Mouse (Mus musculus): ENCODE measurements around the gene Cckar.

Cckar gene

GRCm38 (mm10) chr5:53707235-53708177 lies at the start of gene Cckar:
Gene Cckar, minus strand, starts transcription at chr5:53707705.
- no peak for DNase-seq (ENCODE audit: low read depth in 2 of 2, low spot score in 2 of 2)

- no peak for DNase-seq (ENCODE audit: low read depth in 2 of 2, low spot score in 2 of 2)
Observed at GRCm38 (mm10) chr5:53744061-53744460, 36.6 kb upstream of the Cckar start.

DNA sequence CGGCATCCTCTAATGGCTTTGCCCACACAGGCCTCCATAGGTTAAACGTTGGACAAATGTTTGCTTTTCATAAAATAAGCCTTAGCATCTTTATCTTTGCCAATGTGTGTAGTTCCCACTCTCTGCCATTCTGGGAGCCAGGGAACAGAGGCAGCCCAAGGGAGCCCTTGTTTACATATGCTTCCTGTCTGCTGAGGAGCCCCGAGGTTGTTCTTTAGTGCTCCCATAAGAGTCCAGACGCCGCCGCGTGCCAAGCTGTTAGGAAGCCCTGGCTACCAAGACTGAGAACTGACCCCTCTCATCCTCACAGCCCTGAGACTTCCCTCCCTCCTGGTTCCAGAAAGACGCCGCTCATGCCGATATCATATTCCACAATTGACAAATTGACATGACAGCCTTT lies 25.4 kb upstream of the Cckar start:
- no peak for DNase-seq (ENCODE audit: low read depth in 2 of 2, low spot score in 2 of 2)

DNA sequence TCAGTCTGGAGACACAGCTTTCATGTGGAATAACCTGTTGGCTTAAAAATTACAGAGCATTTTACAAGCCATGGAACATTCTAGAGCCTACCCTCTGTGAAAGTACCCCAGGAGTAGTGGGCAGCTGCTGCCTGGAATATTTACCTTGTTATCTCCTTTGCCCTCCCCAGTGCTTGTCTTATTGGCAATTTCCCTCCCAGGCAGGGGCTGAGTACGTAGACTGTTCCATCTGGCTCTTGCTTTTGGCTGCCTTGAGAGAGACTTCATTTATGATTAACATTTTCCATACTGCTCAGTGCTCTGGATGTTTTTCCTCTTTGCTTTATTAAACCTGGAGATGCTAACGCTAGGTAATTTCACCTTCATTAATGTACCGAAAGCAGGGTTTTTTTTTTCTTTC lies 20.1 kb upstream of the Cckar start:
- no peak for DNase-seq (ENCODE audit: low read depth in 2 of 2, low spot score in 2 of 2)

- no peak for DNase-seq (ENCODE audit: low read depth in 2 of 2, low spot score in 2 of 2)
Observed at GRCm38 (mm10) chr5:53726011-53726410, 18.5 kb upstream of the Cckar start.

GRCm38 (mm10) chr5:53716462-53716861 lies 9.0 kb upstream of the Cckar start:
- no peak for DNase-seq (ENCODE audit: low read depth in 2 of 2, low spot score in 2 of 2)

DNA sequence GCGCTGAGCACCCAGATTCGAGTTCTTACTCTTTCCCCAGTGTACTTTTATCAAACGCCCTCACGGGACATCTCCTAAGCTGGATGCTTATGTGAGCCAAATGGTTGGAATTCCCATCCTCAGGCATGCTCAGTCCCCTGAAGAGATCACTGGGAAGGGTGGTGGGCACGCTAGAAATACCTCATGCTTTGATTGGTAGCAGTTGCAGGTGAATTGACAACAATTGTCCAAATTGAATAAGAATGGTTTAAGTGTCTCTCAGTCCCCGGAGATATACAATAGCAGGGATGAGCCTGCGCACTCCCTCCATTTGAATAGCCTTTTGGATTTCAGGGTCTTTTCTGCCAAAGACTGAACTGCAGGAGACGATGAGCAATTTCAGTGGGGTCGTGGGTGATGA lies 3.8 kb upstream of the Cckar start:
- DNase-seq (ENCODE audit: low read depth in 2 of 2, low spot score in 2 of 2), result no peak

DNA sequence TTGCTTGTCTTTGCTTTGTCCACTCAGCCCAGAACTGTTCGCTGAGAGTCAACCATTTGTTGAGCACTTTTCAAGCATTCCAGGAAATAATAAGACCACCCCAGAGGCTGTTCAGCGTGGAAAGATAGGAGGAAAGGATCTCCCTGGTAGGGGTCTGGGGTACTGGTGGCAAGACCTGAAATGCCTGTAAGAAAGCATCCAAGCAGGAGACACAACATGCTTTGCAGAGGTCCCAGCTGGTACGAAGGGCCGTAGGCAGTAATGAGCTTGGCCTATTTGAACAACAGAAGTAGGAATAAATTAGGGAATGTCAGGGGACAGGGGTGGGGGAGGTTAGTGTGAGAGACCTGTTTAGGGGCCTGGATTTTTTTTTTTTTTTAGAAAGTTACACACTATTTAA lies 686 bp upstream of the Cckar start:
- DNase-seq (ENCODE audit: low read depth in 2 of 2, low spot score in 2 of 2), result no peak

DNA sequence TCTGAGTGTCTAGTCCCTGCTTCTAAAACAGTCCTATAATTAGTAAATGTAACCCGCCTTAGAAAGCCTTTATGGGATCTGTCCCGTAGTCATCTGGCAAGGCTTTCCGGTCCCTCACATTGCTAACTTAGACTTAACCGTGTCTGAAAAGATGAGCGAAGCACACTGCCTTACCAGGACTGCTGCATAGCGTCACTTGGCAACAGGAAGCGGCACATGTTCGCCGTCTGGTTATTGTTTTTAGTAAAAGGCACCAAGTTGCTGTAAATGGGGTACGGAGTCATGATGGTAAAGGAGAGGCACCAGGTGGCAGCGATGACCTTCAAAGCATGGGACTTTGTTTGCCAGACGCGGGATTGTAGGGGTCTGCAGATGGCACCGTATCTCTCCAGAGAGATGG lies 4.8 kb downstream of the Cckar start:
- no peak for DNase-seq (ENCODE audit: low read depth in 2 of 2, low spot score in 2 of 2)

- DNase-seq (ENCODE audit: low read depth in 2 of 2, low spot score in 2 of 2), result no peak
Observed at GRCm38 (mm10) chr5:53697794-53698193, 9.7 kb downstream of the Cckar start.

- DNase-seq (ENCODE audit: low read depth in 2 of 2, low spot score in 2 of 2), result no peak
Observed at GRCm38 (mm10) chr5:53696701-53697100, 10.8 kb downstream of the Cckar start.

GRCm38 (mm10) chr5:53692662-53693061 lies 14.8 kb downstream of the Cckar start:
- no peak for DNase-seq (ENCODE audit: low read depth in 2 of 2, low spot score in 2 of 2)

- no peak for DNase-seq (ENCODE audit: low read depth in 2 of 2, low spot score in 2 of 2)
Observed at GRCm38 (mm10) chr5:53692100-53692499, 15.4 kb downstream of the Cckar start.

DNA sequence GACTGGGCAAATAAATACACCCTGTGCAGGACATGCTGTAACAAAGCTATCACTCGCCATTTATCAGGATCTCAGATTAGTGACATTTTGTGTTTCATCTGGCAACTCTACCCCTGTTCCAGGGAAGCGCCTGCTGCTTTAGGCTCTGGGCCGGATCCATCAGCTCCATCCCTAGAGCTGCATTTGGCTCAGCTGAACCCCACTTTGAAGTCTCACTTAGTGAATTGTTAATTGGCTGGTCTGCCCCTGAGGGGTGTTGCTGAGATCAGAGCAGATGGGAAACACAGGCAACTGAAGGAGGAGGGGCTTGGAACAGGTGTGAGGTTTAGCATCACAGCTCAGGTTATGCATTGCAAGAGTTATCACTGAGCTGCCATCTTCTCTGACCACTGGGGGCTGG lies 15.9 kb downstream of the Cckar start:
- no peak for DNase-seq (ENCODE audit: low read depth in 2 of 2, low spot score in 2 of 2)

GRCm38 (mm10) chr5:53688326-53688725 lies 19.2 kb downstream of the Cckar start:
- no peak for DNase-seq (ENCODE audit: low read depth in 2 of 2, low spot score in 2 of 2)

DNA sequence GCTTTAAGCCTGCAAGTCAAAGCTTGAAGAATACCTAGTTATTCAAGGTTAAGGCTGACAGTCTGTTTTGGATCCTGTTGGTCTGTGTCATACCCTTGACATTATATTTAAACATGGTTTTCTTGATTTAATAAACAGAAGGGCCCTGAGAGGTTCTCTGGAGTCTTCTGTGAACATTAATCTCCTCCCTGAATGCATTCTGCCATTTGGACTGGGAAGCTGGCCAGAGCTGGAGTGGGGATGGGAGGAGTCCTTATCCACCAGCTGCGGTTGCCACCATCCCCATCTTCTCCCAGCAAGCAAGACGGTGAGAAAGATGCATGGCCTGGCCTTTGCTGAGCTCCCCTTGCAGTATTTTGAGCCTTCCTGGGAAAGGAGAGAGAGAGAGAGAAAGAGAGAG lies 21.1 kb downstream of the Cckar start:
- no peak for DNase-seq (ENCODE audit: low read depth in 2 of 2, low spot score in 2 of 2)

DNA sequence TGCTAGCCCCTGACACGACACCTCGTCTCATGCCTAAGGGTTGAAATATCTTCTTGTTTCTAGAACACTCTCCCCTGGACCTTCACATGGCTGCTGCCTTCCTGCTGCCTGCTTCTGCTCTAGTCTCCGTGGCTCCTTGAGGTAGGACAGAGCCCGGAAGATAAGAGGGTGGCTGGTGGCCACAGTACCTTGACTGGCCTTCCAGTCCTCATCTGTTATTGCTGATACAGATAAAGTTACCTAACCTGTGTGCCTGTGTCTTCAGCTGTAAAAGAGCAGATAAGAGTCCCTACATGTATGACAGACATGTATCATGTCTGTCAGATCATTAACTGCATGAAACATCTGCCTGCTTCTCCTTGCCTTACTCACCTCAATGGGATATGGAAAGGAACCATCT lies 21.9 kb downstream of the Cckar start:
- no peak for DNase-seq (ENCODE audit: low read depth in 2 of 2, low spot score in 2 of 2)

GRCm38 (mm10) chr5:53684417-53684816 lies 23.1 kb downstream of the Cckar start:
- DNase-seq (ENCODE audit: low read depth in 2 of 2, low spot score in 2 of 2), result no peak

DNA sequence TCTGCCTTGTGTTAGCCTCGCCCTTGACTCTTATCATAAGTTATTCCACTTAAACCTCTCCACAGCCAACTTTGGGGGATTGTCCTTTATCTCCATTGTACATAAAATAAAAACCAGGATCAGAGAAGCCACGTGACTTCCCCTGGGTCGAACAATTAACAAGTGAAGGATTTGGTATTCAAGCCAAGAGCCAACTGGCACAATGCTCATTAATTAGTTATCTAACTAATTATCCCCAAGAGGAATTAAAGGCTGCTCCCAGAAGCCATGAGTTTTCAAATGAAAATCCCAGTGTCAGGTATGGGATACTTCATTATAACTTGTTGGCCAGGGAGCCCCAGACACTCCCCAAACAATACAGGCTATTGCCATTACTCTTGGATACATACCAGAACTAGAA lies 23.6 kb downstream of the Cckar start:
- DNase-seq (ENCODE audit: low read depth in 2 of 2, low spot score in 2 of 2), result no peak

GRCm38 (mm10) chr5:53679651-53680050 lies 27.9 kb downstream of the Cckar start:
- DNase-seq (ENCODE audit: low read depth in 2 of 2, low spot score in 2 of 2), result no peak

DNA sequence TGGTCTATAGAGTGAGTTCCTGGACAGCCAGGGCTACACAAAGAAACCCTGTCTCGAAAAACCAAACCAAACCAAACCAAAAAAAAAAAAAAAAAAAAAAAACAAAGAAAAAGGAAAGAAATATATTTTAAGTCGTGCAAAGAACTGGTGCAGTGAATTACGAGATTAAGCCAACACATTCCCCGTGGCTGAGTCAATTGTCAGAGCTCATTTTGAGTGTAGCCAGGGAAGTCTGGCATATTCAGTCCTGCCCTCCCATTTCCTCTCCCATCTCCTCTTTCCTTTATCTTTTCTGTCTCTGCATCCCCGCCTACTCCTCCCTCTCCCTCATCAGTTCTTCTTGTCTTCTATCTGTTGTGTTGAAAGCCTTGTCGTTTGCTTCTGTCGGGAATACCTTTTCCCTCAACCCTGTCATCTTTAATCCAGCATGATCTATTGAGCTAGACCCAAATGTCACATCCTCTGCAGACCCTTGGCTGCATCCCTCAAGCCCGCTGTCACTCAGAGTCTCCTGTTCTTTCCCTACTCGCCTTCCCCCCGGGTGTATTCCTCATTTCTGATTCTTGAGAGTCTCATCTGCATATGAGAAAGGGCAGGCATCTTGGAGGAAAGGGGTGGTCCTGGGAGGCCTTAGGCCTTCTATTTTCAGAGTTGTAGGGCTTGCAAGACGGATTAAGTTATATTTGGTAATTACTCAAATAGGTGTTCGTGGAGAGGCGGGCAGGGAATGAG lies 29.3 kb downstream of the Cckar start:
- no peak for DNase-seq (ENCODE audit: low read depth in 2 of 2, low spot score in 2 of 2)

DNA sequence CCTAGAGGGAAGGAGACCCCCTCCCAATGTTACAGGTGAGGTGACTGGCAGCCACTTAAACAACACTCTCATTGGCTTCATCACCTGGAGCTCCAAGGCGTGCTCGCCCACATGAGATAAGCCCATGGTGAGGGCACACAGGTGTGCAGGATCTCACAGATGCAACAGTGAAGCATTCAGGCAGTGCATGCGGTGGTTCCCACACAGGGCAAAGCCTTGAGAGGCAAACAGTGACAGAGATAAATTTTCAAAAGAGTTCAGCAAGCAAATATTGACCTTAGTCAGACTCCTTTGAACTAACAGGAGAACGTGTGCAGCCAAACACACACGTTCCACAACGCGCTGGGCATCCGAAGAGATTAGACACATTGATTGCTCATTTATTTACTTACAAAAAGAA lies 30.8 kb downstream of the Cckar start:
- DNase-seq (ENCODE audit: low read depth in 2 of 2, low spot score in 2 of 2), result no peak

Measured in CD8-positive naive resting alpha-beta T cell, adult 2 months (primary cell).